Mouse (Mus musculus) gastrocnemius, adult 2 months (tissue): ENCODE measurements around the gene Gm20708. TPM values are rescaled to one million over a fixed set of nuclear protein-coding genes. Genes with fewer than 3 reads are reported as not detected.

Source experiments
- DNase-seq: peaks from one replicate; pipeline ENCODE4 v3.0.0; 2022
- H3K27ac ChIP-seq: fragments of 200-600 bp; 2 replicates; pipeline ENCODE4 v1.8.1; 2022; ENCODE audit warnings: mild to moderate bottlenecking
- H3K4me3 ChIP-seq: fragments of 200-600 bp; 2 replicates; pipeline ENCODE4 v1.8.1; 2022; ENCODE audit warnings: mild to moderate bottlenecking, moderate library complexity
- CTCF ChIP-seq: fragments of 200-600 bp; IDR thresholded peaks from 2 replicates; pipeline ENCODE4 v1.8.1; 2022; ENCODE audit warnings: antibody characterized with exemption, mild to moderate bottlenecking, moderate library complexity
- intact Hi-C: fragments of 180-260 bp; cut with DNase I; formaldehyde crosslinking; loops from one replicate; pipeline ENCODE4 v1.15.1; 2025
- total RNA-seq, 2 experiments: library from RNA; stranded (reverse); gene quantifications; 2 replicates each; pipeline ENCODE4 v1.2.3; 2021

Gm20708 gene
- total RNA-seq, 2 experiments from 2014 or later = 0.86 to 1.6 TPM

DNA sequence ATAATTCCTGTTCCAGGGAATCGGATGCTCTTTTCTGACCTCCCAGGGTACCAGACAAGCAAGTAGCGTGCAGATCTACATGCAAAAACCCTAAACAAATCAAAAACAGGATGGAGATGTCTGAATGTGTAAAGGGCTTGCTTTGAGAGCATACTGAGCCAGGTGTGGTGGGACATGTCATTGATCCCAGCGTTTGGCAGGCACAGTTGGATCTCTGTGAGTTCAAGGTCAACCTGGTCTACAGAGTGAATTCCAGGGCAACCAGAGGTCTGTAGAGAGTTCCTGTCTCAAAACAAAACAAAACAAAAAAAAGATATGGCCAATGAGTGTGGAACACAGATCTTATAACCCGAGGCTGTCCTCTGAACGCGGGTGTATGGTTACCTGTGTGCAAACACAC, 13.9 kb downstream of the Gm20708 start:
- Histone ChIP-seq H3K27ac (peak overlapping the region; percentile 97), H3K4me3 (no peak overlapping the region)
- TF ChIP-seq CTCF = no peak
- no peak for DNase-seq
- intact Hi-C loops = no loop called here

DNA sequence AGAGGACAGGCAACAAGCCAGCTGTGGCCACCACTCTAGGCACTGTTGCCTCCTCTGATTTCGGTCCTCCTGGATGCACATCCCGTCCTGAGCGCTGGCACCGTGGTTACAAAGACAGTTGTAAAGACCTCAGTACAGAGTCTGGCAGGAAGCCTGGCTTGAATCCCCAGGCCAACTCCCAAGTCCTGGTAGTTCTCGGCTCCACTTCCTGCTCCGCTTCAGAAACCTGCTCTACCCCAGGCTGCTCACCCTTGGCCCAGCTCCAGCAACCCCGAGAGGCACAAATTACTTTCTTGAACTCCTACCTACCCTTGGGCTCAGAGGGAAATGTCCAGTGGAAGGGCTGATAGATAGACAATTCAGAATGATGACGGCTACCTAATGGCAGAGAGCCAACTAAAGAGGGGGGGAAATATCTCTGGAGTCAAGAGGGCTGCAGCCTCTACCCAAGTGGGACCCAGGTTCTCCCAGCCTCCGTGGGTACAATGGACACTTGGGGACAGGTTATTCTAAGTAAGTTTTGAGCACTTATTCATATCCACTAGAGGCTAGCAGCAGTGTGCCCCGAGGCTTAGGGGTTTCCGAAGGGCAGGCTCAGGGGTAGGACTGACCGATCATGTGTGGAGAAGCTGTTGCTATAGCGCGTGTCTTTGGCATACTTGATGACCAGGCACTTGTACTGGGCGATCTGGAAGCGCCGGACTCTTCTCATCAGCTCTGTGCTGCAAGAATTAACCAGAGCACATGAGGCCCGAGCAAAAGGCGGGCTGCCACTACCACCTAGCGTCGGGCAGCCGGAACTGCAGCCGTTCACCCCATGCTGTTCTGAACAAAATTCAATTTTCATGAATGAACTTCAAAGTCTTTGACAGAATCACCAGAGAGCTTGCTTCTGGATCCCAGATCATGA, 14.8 kb downstream of the Gm20708 start:
- Histone ChIP-seq H3K4me3 (peak overlapping the region; percentile 62), H3K27ac (peak overlapping the region; percentile 97)
- intact Hi-C loops = loop anchor here (1.0 to 2.0 kb wide), 3 partner anchors 34 to 439 kb away; no protein-coding TSS in a partner anchor
- DNase-seq = peak; percentile 88
- peak; percentile 95 for TF ChIP-seq CTCF

DNA sequence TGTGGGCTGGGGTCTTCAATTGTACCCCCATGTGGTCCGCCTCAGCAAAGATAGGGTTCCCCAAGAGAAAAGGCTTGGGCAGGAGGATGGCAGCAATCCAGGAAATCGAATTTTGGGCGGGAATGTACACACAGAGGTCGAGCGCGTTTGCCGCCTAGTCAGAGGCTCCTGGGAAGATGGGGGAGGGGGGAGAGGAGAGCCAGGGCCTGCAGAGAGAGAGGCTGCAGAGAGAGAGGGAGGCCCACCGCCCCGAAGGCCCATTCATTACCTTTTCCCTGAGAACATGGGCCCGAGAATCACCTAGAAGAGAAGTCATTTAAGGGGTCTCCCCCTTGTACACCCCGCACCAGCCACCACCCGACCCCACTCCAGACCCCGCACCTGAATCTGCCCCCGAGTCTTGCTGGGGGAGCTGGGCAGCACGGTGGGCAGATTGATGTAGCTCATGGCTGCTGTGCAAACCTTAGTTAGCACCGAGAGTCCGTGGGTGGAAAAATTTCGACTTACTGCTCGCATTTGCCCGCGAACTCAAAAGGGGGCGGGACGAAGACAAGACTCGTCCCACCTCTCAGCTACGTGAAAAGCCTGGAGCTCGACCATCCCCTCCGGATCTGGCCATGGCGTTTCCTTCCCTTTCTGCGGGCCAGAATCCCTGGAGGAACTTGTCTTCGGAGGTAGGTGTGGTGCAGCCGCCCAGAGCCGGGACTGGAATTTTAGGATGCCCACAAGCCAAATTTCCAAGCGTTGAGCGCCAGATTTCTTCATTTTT, 16.0 kb downstream of the Gm20708 start, which contains the start of the genes Afmid and Tk1:
TSS of gene Afmid (plus strand) at position 592 of the 769 bp plus-strand sequence.
TSS of gene Tk1 (minus strand) at position 760 of the 769 bp plus-strand sequence.
- DNase-seq = peak; percentile 73
- intact Hi-C loops = loop anchor here (2.0 kb wide), 1 partner anchor 117 kb away; no protein-coding TSS in a partner anchor
- no peak for TF ChIP-seq CTCF
- Histone ChIP-seq H3K4me3 (peak within 1 kb of the TSS; percentile 57), H3K27ac (peak within 1 kb of the TSS; percentile 67)

GRCm38 (mm10) chr11:117826164-117826563, 16.7 kb downstream of the Gm20708 start:
- intact Hi-C loops = no loop called here

DNA sequence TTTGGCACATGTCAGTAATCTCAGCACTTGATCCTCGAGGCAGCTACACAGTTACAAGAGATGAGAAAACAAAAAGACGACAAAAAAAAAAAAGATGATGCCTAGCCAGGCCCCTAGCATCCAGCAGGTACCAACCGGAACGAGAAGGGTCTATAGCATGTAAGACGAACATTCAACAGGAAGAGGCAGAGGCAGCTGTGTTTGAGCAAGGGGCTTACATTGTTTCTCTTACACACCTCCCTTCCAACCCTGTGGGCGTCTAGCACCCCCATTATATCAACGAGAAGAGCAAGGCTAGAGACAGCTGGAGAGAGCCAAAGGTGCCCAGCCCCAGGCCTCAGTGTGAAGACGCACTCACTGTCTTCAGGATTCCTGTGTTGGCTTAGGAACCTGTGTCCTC, 17.4 kb downstream of the Gm20708 start:
- intact Hi-C loops = no loop called here
- no peak for TF ChIP-seq CTCF
- no peak overlapping the region for H3K27ac ChIP-seq
- DNase-seq = no peak
- no peak overlapping the region for H3K4me3 ChIP-seq

More at GRCm38 (mm10) chr11:117826164-117826563, 16.7 kb downstream of the Gm20708 start:
- TF ChIP-seq CTCF = no peak
- Histone ChIP-seq H3K27ac (peak overlapping the region; percentile 67), H3K4me3 (peak overlapping the region; percentile 57)
- no peak for DNase-seq

GRCm38 (mm10) chr11:117827386-117827785, 17.9 kb downstream of the Gm20708 start:
- DNase-seq = peak; percentile 18
- no peak overlapping the region for H3K4me3 ChIP-seq
- intact Hi-C loops = no loop called here
- TF ChIP-seq CTCF = no peak
- H3K27ac ChIP-seq = no peak overlapping the region

GRCm38 (mm10) chr11:117828149-117828887, 18.9 kb downstream of the Gm20708 start:
- no peak for TF ChIP-seq CTCF
- DNase-seq = peak; percentile 29
- Histone ChIP-seq H3K4me3 (no peak overlapping the region), H3K27ac (peak overlapping the region; percentile 61)
- intact Hi-C loops = no loop called here

DNA sequence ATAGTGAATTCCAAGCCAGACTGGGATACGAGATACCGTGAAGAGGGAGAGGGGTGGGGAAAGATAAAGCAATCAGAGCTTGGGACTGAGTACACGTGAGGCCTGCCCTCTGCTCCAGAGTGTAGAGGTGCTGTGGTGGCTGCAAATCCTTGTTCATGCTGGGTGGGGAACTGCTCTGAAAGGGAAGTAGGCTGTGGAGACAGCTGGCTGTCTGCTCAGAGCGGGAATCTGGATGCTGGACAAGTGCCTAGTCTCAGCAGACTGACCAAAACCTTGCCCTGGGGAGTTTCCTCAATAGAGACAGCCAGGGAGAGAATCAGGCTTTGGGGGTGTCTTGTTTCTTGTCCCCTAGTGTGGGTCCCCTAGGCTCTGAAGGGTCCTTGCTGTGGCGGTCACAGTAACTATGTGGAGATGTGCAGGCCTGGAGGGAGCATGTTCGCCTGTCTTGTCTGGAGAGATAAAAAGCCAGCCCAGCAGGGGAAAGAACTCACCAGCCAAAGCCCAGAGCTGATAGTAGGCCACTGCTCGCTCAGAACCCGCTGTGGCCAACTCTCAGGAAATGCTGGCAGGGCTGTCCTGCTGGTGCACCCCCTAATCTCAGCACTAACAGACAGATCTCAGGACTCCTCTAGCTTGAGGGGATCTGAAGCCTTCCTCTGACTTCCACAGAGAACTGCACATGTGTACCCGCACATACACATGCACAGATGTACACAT, 19.6 kb downstream of the Gm20708 start:
- intact Hi-C loops = no loop called here
- no peak for TF ChIP-seq CTCF
- H3K4me3 ChIP-seq = no peak overlapping the region
- H3K27ac ChIP-seq = peak overlapping the region; percentile 61
- DNase-seq = peak; percentile 59

DNA sequence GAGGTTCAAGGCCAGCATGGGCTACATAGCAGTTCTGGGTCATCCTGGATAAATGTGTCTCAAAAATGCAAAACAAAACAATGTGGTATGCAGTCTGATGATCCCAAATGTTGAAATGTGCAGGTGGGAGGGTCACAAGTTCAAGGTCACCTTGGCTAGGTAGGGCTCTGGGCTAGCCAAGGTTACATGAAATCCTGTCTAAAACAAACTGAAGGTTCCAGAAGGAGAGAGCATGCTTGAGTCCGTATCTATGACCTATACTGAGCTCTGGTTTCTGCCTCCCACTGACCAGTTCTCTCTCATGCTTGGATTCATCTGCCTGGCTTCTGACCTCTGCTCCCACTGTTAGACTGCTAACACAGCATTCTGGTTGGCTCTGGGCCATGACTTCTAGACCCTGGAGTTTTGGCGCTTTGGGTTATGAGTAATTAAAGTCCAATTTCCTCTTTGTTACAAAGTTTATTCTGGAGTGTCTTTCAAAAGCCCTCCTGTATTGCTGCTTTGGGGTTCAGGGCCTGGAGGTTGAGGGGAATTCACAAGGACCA, 20.3 kb downstream of the Gm20708 start:
- TF ChIP-seq CTCF = no peak
- no peak overlapping the region for H3K4me3 ChIP-seq
- peak overlapping the region; percentile 61 for H3K27ac ChIP-seq
- intact Hi-C loops = no loop called here
- peak; percentile 49 for DNase-seq

GRCm38 (mm10) chr11:117830401-117830800, 20.9 kb downstream of the Gm20708 start:
- intact Hi-C loops = no loop called here

More at GRCm38 (mm10) chr11:117830401-117830800, 20.9 kb downstream of the Gm20708 start:
- Histone ChIP-seq H3K4me3 (no peak overlapping the region), H3K27ac (peak overlapping the region; percentile 10; the same call in 1 of the 2 replicates)
- no peak for TF ChIP-seq CTCF
- peak; percentile 18 for DNase-seq
